Mouse (Mus musculus) left cerebral cortex, adult 2 months (tissue): ENCODE data around the gene Gbp7. TPM values are rescaled to one million over a fixed set of nuclear protein-coding genes. Genes with fewer than 3 reads are reported as not detected.

Experiments
- DNase-seq, 2 experiments: peaks; one replicate each; pipeline ENCODE4 v3.0.0; 2021 to 2022; ENCODE audit warnings: low spot score in 2 of 2, mixed read lengths in 1 of 2; ENCODE audit errors: extremely low spot score in 1 of 2
- H3K27ac ChIP-seq: fragments of 200-600 bp; 2 replicates; pipeline ENCODE4 v1.8.1; 2022
- H3K4me3 ChIP-seq: fragments of 200-600 bp; 2 replicates; pipeline ENCODE4 v1.8.1; 2022
- CTCF ChIP-seq: fragments of 200-600 bp; IDR thresholded peaks from 2 replicates; pipeline ENCODE4 v1.8.1; 2022; ENCODE audit warnings: antibody characterized with exemption, mild to moderate bottlenecking, moderate library complexity
- intact Hi-C: fragments of 180-260 bp; cut with DNase I; formaldehyde crosslinking; loops from one replicate; pipeline ENCODE4 v1.15.1; 2025
- long read RNA-seq, 2 experiments: library from polyadenylated mRNA; stranded (forward); transcript quantifications; one replicate each; pipeline ENCODE4 v2.0.0; 2021; ENCODE audit warnings: borderline mapping rate in 2 of 2
- total RNA-seq, 2 experiments: library from RNA; stranded (reverse); gene quantifications; 2 replicates each; pipeline ENCODE4 v1.2.3; 2021

The Gbp7 gene
- 1 to 10 TPM; 2.3 to 3.4 TPM for total RNA-seq
- long read RNA-seq, experiment 1, partial matches to known transcripts, result 0 of 2 reads
- long read RNA-seq, experiment 1, other reads (novel, unspliced or antisense), result 0 of 2 reads
- long read RNA-seq, experiment 2, transcript Gbp7-202 (11 exons, 2,497 nt), result major isoform, 6 of 7 reads
- long read RNA-seq, experiment 2, partial matches to known transcripts, result 0 of 7 reads
- long read RNA-seq, experiment 2, other reads (novel, unspliced or antisense), result 1 of 7 reads

- intact Hi-C loops, result loop anchor here (5.0 kb wide), 1 partner anchor 33 kb away; no protein-coding TSS in a partner anchor
- Histone ChIP-seq H3K4me3 (peak within 1 kb of the TSS; percentile 62), H3K27ac (peak within 1 kb of the TSS; percentile 75)
- DNase-seq, result peak; percentile 21 to 22
- no peak for TF ChIP-seq CTCF
Observed at GRCm38 (mm10) chr3:142530087-142530953, at the start of gene Gbp7. Gene Gbp7, plus strand, starts transcription at chr3:142530342.

GRCm38 (mm10) chr3:142490465-142490864 lies 39.7 kb upstream of the Gbp7 start:
- no peak overlapping the region for H3K27ac ChIP-seq
- intact Hi-C loops, result loop anchor here (1.0 to 2.0 kb wide), 4 partner anchors 70 to 218 kb away; partner anchors contain the start of gene Gbp3
- peak; percentile 47 to 69 for DNase-seq
- H3K4me3 ChIP-seq, result no peak overlapping the region
- TF ChIP-seq CTCF, result peak; percentile 86

DNA sequence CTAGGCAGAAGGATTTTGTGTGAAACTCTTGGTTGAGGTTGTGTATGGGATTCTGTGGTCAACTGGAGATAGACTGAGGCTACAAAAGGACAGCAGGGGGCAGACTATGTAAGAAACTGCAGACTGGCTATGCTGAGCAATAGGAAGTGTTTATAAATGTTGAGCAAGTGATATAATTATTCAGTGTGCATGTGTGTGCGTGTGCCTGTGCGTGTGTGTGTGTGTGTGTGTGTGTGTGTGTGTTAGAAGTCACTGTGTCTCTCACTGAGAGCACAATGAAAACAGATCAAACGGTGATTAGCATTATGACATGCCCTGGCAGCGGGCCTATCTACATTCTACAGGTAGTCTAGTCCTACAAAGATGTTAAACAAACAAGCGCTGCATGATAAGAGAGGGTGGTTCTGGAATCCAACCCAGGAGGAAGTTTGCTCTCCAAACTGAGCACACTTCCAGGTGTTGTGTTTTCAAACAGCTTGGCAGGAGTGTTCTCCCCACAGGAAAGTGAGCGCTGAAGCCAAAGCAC lies 36.5 kb upstream of the Gbp7 start, which contains the start of gene Gbp5:
Gbp5 (plus strand) TSS at position 443 of the 526 bp plus-strand sequence.
- Histone ChIP-seq H3K4me3 (no peak within 1 kb of the TSS), H3K27ac (no peak within 1 kb of the TSS)
- TF ChIP-seq CTCF, result peak; percentile 60
- intact Hi-C loops, result no loop called here
- DNase-seq, result peak in 1 of 2 experiments; percentile 18

DNA sequence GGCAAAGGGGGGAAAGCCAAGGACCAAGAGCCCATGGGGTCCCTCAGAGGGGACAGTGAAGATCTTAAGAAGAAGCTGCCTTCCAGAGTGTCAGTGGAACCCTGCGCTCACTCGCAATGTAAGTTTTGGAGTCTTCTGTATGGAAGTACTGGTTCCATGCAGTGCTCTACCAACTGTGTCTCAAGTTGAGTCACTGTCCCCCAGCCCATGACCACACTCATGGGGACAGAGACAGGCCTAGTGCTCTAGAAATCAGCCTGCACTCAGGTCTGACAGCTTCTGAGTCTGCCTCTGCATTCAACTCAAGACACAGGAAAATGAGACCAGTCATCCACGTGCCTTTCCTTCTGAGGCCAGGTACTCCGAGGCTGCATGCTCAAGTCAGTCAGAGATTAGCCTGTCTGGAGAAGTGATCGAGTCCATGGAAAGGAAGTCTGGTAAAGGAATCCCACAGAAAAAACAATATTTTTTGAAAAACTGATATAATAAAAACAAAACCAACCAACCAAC lies 34.9 kb upstream of the Gbp7 start:
- Histone ChIP-seq H3K4me3 (no peak overlapping the region), H3K27ac (no peak overlapping the region)
- no peak for TF ChIP-seq CTCF
- intact Hi-C loops, result loop anchor here (5.0 kb wide), 1 partner anchor 37 kb away; the partner anchor contains the start of gene Gbp7
- DNase-seq, result no peak

GRCm38 (mm10) chr3:142496113-142497101 lies 33.7 kb upstream of the Gbp7 start:
- DNase-seq, result no peak
- peak overlapping the region; percentile 77 for H3K27ac ChIP-seq
- TF ChIP-seq CTCF, result no peak
- intact Hi-C loops, result loop anchor here (5.0 kb wide), 1 partner anchor 36 kb away; the partner anchor contains the start of gene Gbp7
- peak overlapping the region; percentile 46 for H3K4me3 ChIP-seq

DNA sequence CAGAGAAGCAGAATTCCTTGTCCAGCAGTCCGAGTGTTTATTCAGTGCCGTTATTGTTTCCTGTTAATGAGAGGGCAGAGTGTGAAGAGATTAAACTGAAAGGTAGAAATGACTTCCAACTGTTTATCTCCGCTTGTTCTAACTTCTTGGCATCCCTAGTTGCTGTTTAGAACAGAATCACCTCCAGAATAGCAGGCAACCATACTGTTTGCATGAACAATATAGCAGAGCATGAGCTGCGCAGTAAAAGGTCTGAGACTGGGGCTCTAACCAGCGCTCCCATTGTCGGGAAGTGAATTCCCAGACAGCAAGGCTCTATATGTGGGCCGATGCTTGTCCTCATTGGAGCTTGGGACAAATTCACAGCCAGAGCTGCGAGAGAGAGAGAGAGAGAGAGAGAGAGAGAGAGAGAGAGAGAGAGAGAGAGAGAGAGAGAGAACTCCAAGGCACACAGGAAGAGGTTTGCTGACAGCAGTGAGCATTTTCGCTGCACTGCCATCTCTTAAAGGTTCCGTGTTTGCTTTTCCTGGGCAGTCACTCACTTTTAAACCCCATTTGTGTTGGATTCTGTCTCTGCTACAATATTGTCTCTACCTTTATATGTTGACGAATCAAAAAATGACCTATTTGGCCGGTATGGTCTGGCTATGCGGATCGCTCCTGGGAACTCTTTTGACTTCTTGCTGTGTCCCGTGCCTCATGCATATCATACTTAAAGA lies 32.9 kb upstream of the Gbp7 start:
- DNase-seq, result no peak
- Histone ChIP-seq H3K4me3 (peak overlapping the region; percentile 46), H3K27ac (peak overlapping the region; percentile 77)
- intact Hi-C loops, result loop anchor here (5.0 kb wide), 1 partner anchor 35 kb away; the partner anchor contains the start of gene Gbp7
- TF ChIP-seq CTCF, result no peak

GRCm38 (mm10) chr3:142498941-142499340 lies 31.2 kb upstream of the Gbp7 start:
- Histone ChIP-seq H3K27ac (no peak overlapping the region), H3K4me3 (no peak overlapping the region)
- TF ChIP-seq CTCF, result no peak
- intact Hi-C loops, result loop anchor here (5.0 kb wide), 1 partner anchor 33 kb away; the partner anchor contains the start of gene Gbp7
- DNase-seq, result no peak

DNA sequence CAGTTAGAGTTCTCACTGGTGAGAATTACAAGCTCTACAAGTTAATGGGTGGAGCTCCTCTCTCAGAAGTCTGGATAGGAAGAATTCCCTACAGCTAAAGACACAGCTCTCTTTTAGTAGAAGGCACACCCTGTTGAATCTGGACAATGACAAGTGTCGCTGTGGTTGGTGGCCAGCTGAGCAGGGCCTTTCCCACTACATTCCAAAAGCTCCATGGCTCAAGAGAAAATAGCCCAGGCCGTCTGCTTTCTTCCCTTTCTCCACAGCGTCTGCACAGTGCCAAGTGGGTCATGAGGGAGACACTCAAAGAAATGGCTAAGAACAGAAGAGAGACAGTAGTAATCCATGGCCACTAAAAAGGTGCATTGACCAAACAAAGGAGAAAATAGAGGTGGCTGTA lies 2.0 kb upstream of the Gbp7 start:
- Histone ChIP-seq H3K4me3 (no peak overlapping the region), H3K27ac (no peak overlapping the region)
- TF ChIP-seq CTCF, result no peak
- intact Hi-C loops, result no loop called here
- DNase-seq, result no peak

DNA sequence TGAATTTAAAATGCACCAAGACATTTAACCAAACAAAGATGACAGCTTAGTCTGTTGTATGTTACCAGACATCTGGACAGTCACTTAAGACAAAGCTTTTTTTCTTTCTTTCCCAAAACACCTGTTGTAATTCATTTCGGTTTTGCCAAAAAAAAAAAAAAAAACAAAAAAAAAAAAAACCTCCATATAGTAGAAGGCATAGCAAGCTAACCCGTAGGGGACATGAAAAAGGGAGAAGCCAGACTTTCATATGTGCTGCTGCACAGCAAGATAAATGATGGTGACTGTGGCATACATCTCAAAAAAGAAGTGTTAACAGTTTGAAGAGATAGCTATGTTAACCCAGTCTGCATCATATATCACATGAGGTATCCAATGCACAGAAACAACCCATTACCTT lies 545 bp upstream of the Gbp7 start:
- intact Hi-C loops, result no loop called here
- H3K27ac ChIP-seq, result no peak overlapping the region; the same call in 1 of the 2 replicates
- no peak for DNase-seq
- peak overlapping the region; percentile 62 for H3K4me3 ChIP-seq
- TF ChIP-seq CTCF, result no peak

GRCm38 (mm10) chr3:142531595-142531994 lies 1.5 kb downstream of the Gbp7 start:
- intact Hi-C loops, result loop anchor here (5.0 kb wide), 1 partner anchor 34 kb away; no protein-coding TSS in a partner anchor
- no peak overlapping the region for H3K27ac ChIP-seq
- no peak overlapping the region for H3K4me3 ChIP-seq
- TF ChIP-seq CTCF, result no peak
- no peak for DNase-seq
